Mouse (Mus musculus): Measurements from ENCODE around the gene Ptprf. TPM values are rescaled to one million over a fixed set of nuclear protein-coding genes. Genes with fewer than 3 reads are reported as not detected.

Ptprf gene
- polyA plus RNA-seq (2017; shearing (Covaris generic)) = 1.6 TPM

GRCm38 (mm10) chr4:118291231-118291630 is at the start of gene Ptprf:
Gene Ptprf, minus strand, starts transcription at chr4:118291405.

GRCm38 (mm10) chr4:118179467-118180300 is 111.5 kb downstream of the Ptprf start, which contains the start of gene Kdm4a:
Gene Kdm4a, minus strand, starts transcription at chr4:118180043.

Other genes with a start within 250 kb of the Ptprf start
- 7.3 TPM for gene St3gal3, start 156.5 kb downstream of the Ptprf start, polyA plus RNA-seq (2017; shearing (Covaris generic))
- 32.4 TPM for gene Kdm4a, start 111.4 kb downstream of the Ptprf start, polyA plus RNA-seq (2017; shearing (Covaris generic))
- 17.4 TPM for gene Szt2, start 117.9 kb upstream of the Ptprf start, polyA plus RNA-seq (2017; shearing (Covaris generic))
- 114 TPM for gene Med8, start 117.9 kb upstream of the Ptprf start, polyA plus RNA-seq (2017; shearing (Covaris generic))
- 146 TPM for gene Elovl1, start 136.7 kb upstream of the Ptprf start, polyA plus RNA-seq (2017; shearing (Covaris generic))
- 11.4 TPM for gene Cdc20, start 145.9 kb upstream of the Ptprf start, polyA plus RNA-seq (2017; shearing (Covaris generic))
- not detected for gene Mpl, start 166.1 kb upstream of the Ptprf start, polyA plus RNA-seq (2017; shearing (Covaris generic))
- not detected for gene Tie1, start 198.7 kb upstream of the Ptprf start, polyA plus RNA-seq (2017; shearing (Covaris generic))
- not detected for gene 2610528J11Rik, start 235.6 kb upstream of the Ptprf start, polyA plus RNA-seq (2017; shearing (Covaris generic))

All from CD4-positive, CD25-positive, alpha-beta regulatory T cell (primary cell).